13 mouse cellular contexts compared by ENCODE assay signal in genomic region chr19:6990712-6991111, GRCm38 (mm10).
DNase-seq lines count a peak whose midpoint lies in the region.
"Had no signal": no experiment of that assay in that cellular context is flagged by ENCODE, and none has a peak within 500 bp of the region (broad histone marks: within the 10 kb centered on the region; RNA-seq: fewer than 3 reads in every experiment).

No protein-coding gene starts in this region.

- peak; percentile 48 for DNase-seq in cerebellum, adult 11-12 months
- DNase-seq in cerebellum, postnatal 36 days = no peak
- DNase-seq in cerebellum, adult 9-10 months = peak; percentile 46
- DNase-seq in cerebellum, adult 9-11 months = no peak
- peak; percentile 34 for DNase-seq in testis, postnatal 10 days (ENCODE audit: low spot score)
- no peak for DNase-seq in testis, postnatal 14 days (ENCODE audit: low spot score)
- DNase-seq: adrenal gland, postnatal 25 days; forebrain, postnatal 0 days; gastrocnemius, adult 2 months; gastrocnemius, postnatal 14 days; heart, adult 18-20 months; heart, postnatal 4 days; kidney, adult 2 months had no signal

Comparison
In these comparisons a context has a peak if more than half of its experiments do, and no peak if none do; other contexts are left out.
1. DNase-seq: peak in cerebellum, adult 11-12 months (single experiment), cerebellum, adult 9-10 months (single experiment) and testis, postnatal 10 days (single experiment); none in cerebellum, postnatal 36 days (0 of 2), cerebellum, adult 9-11 months (single experiment) and testis, postnatal 14 days (single experiment).